Comparison of ENCODE assay signal across 19 mouse cellular contexts in genomic region chr19:16251819-16252218, GRCm38 (mm10).
DNase-seq lines count a peak whose midpoint lies in the region; ATAC-seq lines count a peak whose summit lies in the region.
"Had no signal": no experiment of that assay in that cellular context is flagged by ENCODE, and none has a peak within 500 bp of the region (broad histone marks: within the 10 kb centered on the region; RNA-seq: fewer than 3 reads in every experiment).

No protein-coding gene starts in this region.

- no peak for DNase-seq in hindbrain, embryonic 10.5 days (ENCODE audit: low spot score)
- DNase-seq in neural tube, embryonic 10.5 days (ENCODE audit: extremely low spot score, low spot score): no peak
- DNase-seq in right cerebral cortex, adult 2 months (ENCODE audit: low spot score in 2 of 2): no peak
- DNase-seq in urinary bladder, postnatal 4 days (ENCODE audit: low spot score in 2 of 2): no peak
- DNase-seq: adrenal gland, postnatal 36 days; cerebellum, adult 11 months; cerebellum, adult 9-11 months; heart, postnatal 14 days; kidney, postnatal 25 days; lung, postnatal 4 days; retina, postnatal 1 day; thymus, postnatal 36 days had no signal

- H3K9ac ChIP-seq in hindbrain, embryonic 13.5 days: no peak overlapping the region
- H3K9ac ChIP-seq in neural tube, embryonic 13.5 days: no peak overlapping the region
- H3K9ac ChIP-seq in limb, embryonic 13.5 days: no peak overlapping the region
- H3K9ac ChIP-seq: heart, embryonic 13.5 days; hindbrain, embryonic 15.5 days; intestine, embryonic 15.5 days had no signal

- H3K27me3 ChIP-seq in hindbrain, embryonic 13.5 days: no peaks in the 10 kb centered on the region
- H3K27me3 ChIP-seq in hindbrain, embryonic 10.5 days (ENCODE audit: insufficient read depth, poor library complexity, severe bottlenecking): no peaks in the 10 kb centered on the region
- H3K27me3 ChIP-seq in neural tube, embryonic 13.5 days: no peaks in the 10 kb centered on the region
- no peaks in the 10 kb centered on the region for H3K27me3 ChIP-seq in limb, embryonic 13.5 days
- H3K27me3 ChIP-seq: heart, embryonic 13.5 days; hindbrain, embryonic 15.5 days; intestine, embryonic 15.5 days had no signal

- peak overlapping the region; percentile 8; the same call in 1 of the 2 replicates for H3K27ac ChIP-seq in hindbrain, embryonic 13.5 days
- H3K27ac ChIP-seq in hindbrain, embryonic 10.5 days: no peak overlapping the region
- H3K27ac ChIP-seq in neural tube, embryonic 13.5 days (replicated peaks): 0 out of 2 replicates have a peak overlapping the region, but pooled peaks have one; percentile 28
- H3K27ac ChIP-seq in limb, embryonic 13.5 days: no peak overlapping the region
- H3K27ac ChIP-seq: heart, embryonic 13.5 days; hindbrain, embryonic 15.5 days; intestine, embryonic 15.5 days had no signal

- ATAC-seq in hindbrain, embryonic 13.5 days (ENCODE audit: low FRiP score): no peak
- ATAC-seq in neural tube, embryonic 13.5 days (ENCODE audit: low read depth): peak; percentile 48; the same call in 1 of the 2 replicates
- ATAC-seq in limb, embryonic 13.5 days (ENCODE audit: low FRiP score, low read depth): peak; percentile 32; the same call in 1 of the 2 replicates
- ATAC-seq: forebrain, embryonic 14.5 days; intestine, embryonic 15.5 days had no signal

- H3K9me3 ChIP-seq in hindbrain, embryonic 13.5 days: no peaks in the 10 kb centered on the region
- H3K9me3 ChIP-seq in hindbrain, embryonic 10.5 days: no peaks in the 10 kb centered on the region
- no peaks in the 10 kb centered on the region for H3K9me3 ChIP-seq in neural tube, embryonic 13.5 days
- H3K9me3 ChIP-seq in limb, embryonic 13.5 days: no peaks in the 10 kb centered on the region
- H3K9me3 ChIP-seq: heart, embryonic 13.5 days; hindbrain, embryonic 15.5 days; intestine, embryonic 15.5 days had no signal

- WGBS in hindbrain, embryonic 13.5 days: 71% methylated on average over 5 of the region's 5 CpGs
- 85% methylated on average over 5 of the region's 5 CpGs for WGBS in hindbrain, embryonic 10.5 days
- WGBS in neural tube, embryonic 13.5 days: 75% methylated on average over 5 of the region's 5 CpGs
- 53% methylated on average over 5 of the region's 5 CpGs for WGBS in limb, embryonic 13.5 days

- no peak overlapping the region for H3K4me3 ChIP-seq in hindbrain, embryonic 13.5 days
- H3K4me3 ChIP-seq in hindbrain, embryonic 10.5 days: no peak overlapping the region
- no peak overlapping the region for H3K4me3 ChIP-seq in neural tube, embryonic 13.5 days
- H3K4me3 ChIP-seq in limb, embryonic 13.5 days: no peak overlapping the region
- H3K4me3 ChIP-seq: heart, embryonic 13.5 days; hindbrain, embryonic 15.5 days; intestine, embryonic 15.5 days had no signal

- H3K36me3 ChIP-seq in hindbrain, embryonic 13.5 days: no peaks in the 10 kb centered on the region
- H3K36me3 ChIP-seq in hindbrain, embryonic 10.5 days: no peaks in the 10 kb centered on the region
- no peaks in the 10 kb centered on the region for H3K36me3 ChIP-seq in neural tube, embryonic 13.5 days
- no peaks in the 10 kb centered on the region for H3K36me3 ChIP-seq in limb, embryonic 13.5 days
- H3K36me3 ChIP-seq: heart, embryonic 13.5 days; hindbrain, embryonic 15.5 days; intestine, embryonic 15.5 days had no signal

- H3K4me2 ChIP-seq in hindbrain, embryonic 13.5 days: no peak overlapping the region
- H3K4me2 ChIP-seq in neural tube, embryonic 13.5 days: no peak overlapping the region
- H3K4me2 ChIP-seq in limb, embryonic 13.5 days (replicated peaks): no peak overlapping the region
- H3K4me2 ChIP-seq: heart, embryonic 13.5 days; hindbrain, embryonic 15.5 days; intestine, embryonic 15.5 days had no signal

- H3K4me1 ChIP-seq in hindbrain, embryonic 13.5 days (replicated peaks): peaks cover 34% of the 10 kb centered on the region
- H3K4me1 ChIP-seq in hindbrain, embryonic 10.5 days (replicated peaks): peaks cover 30% of the 10 kb centered on the region
- peaks cover 37% of the 10 kb centered on the region for H3K4me1 ChIP-seq in neural tube, embryonic 13.5 days (replicated peaks)
- H3K4me1 ChIP-seq in limb, embryonic 13.5 days: peaks cover 21% of the 10 kb centered on the region
- H3K4me1 ChIP-seq: intestine, embryonic 15.5 days had no signal

Comparison
In these comparisons a context has a peak if more than half of its experiments do, and no peak if none do; other contexts are left out.
1. H3K27ac ChIP-seq: peak in hindbrain, embryonic 13.5 days (single experiment) and neural tube, embryonic 13.5 days (single experiment); none in hindbrain, embryonic 10.5 days (single experiment) and limb, embryonic 13.5 days (single experiment).